In genomic region chr10:4646851-4647250, GRCm38 (mm10) we compare ENCODE assay signal across 27 mouse cellular contexts.
"Had no signal": no experiment of that assay in that cellular context is flagged by ENCODE, and none has a peak within 500 bp of the region (broad histone marks: within the 10 kb centered on the region; RNA-seq: fewer than 3 reads in every experiment).

No protein-coding gene starts in this region.

- H3K4me2 ChIP-seq: heart, embryonic 11.5 days; heart, embryonic 13.5 days; heart, embryonic 15.5 days; hindbrain, embryonic 12.5 days; hindbrain, embryonic 14.5 days; intestine, embryonic 15.5 days; limb, embryonic 13.5 days; limb, embryonic 15.5 days; liver, embryonic 12.5 days had no signal

- ATAC-seq: hindbrain, embryonic 16.5 days; inflammation-experienced regulatory T-cells, adult 6 months; intestine, embryonic 15.5 days; intestine, postnatal 0 days; liver, embryonic 12.5 days had no signal

- H3K27ac ChIP-seq: gastrocnemius, adult 2 months; heart, adult 2 months; heart, embryonic 13.5 days; heart, embryonic 15.5 days; hindbrain, embryonic 10.5 days; hindbrain, embryonic 12.5 days; hindbrain, embryonic 14.5 days; intestine, embryonic 15.5 days; limb, embryonic 13.5 days; limb, embryonic 15.5 days; liver, embryonic 12.5 days; liver, embryonic 14.5 days had no signal

- H3K36me3 ChIP-seq: heart, embryonic 13.5 days; heart, embryonic 15.5 days; hindbrain, embryonic 10.5 days; hindbrain, embryonic 12.5 days; intestine, embryonic 15.5 days; limb, embryonic 13.5 days; limb, embryonic 15.5 days; liver, embryonic 12.5 days had no signal

- H3K9me3 ChIP-seq: heart, embryonic 13.5 days; heart, embryonic 15.5 days; hindbrain, embryonic 10.5 days; hindbrain, embryonic 12.5 days; intestine, embryonic 15.5 days; limb, embryonic 13.5 days; limb, embryonic 15.5 days; liver, embryonic 12.5 days had no signal

- H3K9ac ChIP-seq: heart, embryonic 13.5 days; heart, embryonic 15.5 days; hindbrain, embryonic 12.5 days; hindbrain, embryonic 14.5 days; intestine, embryonic 15.5 days; limb, embryonic 13.5 days; limb, embryonic 15.5 days; liver, embryonic 12.5 days; liver, embryonic 14.5 days had no signal

- H3K4me3 ChIP-seq: gastrocnemius, adult 2 months; heart, adult 2 months; heart, embryonic 13.5 days; heart, embryonic 15.5 days; hindbrain, embryonic 10.5 days; hindbrain, embryonic 12.5 days; intestine, embryonic 15.5 days; limb, embryonic 13.5 days; limb, embryonic 15.5 days; liver, embryonic 12.5 days had no signal

- H3K27me3 ChIP-seq: heart, embryonic 13.5 days; heart, embryonic 15.5 days; hindbrain, embryonic 12.5 days; intestine, embryonic 15.5 days; limb, embryonic 13.5 days; limb, embryonic 15.5 days; liver, embryonic 12.5 days had no signal

- DNase-seq: gastrocnemius, adult 2 months; gastrocnemius, postnatal 10 days; gastrocnemius, postnatal 25 days; heart, adult 11 months; heart, adult 2 months; heart, postnatal 36 days; kidney, adult 18-20 months; kidney, adult 8-10 months; kidney, postnatal 10 days; kidney, postnatal 36 days; layer of hippocampus, adult 9-11 months; layer of hippocampus, postnatal 36 days; left cerebral cortex, postnatal 4 days had no signal

- H3K4me1 ChIP-seq: heart, embryonic 13.5 days; heart, embryonic 15.5 days; hindbrain, embryonic 10.5 days; hindbrain, embryonic 12.5 days; intestine, embryonic 15.5 days; limb, embryonic 13.5 days; limb, embryonic 15.5 days; liver, embryonic 12.5 days had no signal
